Mouse (Mus musculus): ENCODE measurements at regions not wholly inside any gene's neighbourhood (a gene's known extent, or its start where the extent isn't known, plus 50 kb on each side); places are given as distances from the start of the nearest gene placed in this dataset.

DNA sequence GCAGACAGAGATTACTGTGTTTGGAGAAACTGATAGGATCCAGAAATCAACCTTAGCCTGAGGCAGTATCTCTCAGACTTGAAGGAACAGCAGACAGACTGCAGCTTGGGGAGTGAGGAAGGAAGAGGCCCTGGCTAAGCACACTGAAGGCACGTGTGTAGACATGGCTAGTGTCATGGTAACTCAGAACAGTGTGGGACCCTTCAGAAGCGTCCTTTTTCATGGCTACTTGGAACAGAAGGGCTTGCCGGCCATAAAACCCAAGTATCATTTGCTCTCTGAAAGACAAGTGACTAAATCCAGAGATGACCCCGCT lies 60.7 kb upstream of the Egln3 start:
- TF ChIP-seq CTCF (IDR thresholded peaks at IDR 0.05; ENCODE audit: borderline replicate concordance, insufficient read depth, low read depth, low read length), result no peak
- no peak for TF ChIP-seq POLR2A (IDR thresholded peaks at IDR 0.05; ENCODE audit: borderline replicate concordance, insufficient read depth, low read length)

All from cerebellum, adult 2 months (tissue).